Mouse (Mus musculus) lung, adult 18-20 months (tissue): ENCODE measurements around the gene Tex26.
A peak's percentile ranks its signal among the peaks of the same experiment; 100 is the strongest.

Experiments used
- DNase-seq, 2 experiments: peaks; one replicate each; pipeline ENCODE4 v3.0.0; 2022; ENCODE audit warnings: mixed read lengths in 2 of 2

Tex26 gene

DNA sequence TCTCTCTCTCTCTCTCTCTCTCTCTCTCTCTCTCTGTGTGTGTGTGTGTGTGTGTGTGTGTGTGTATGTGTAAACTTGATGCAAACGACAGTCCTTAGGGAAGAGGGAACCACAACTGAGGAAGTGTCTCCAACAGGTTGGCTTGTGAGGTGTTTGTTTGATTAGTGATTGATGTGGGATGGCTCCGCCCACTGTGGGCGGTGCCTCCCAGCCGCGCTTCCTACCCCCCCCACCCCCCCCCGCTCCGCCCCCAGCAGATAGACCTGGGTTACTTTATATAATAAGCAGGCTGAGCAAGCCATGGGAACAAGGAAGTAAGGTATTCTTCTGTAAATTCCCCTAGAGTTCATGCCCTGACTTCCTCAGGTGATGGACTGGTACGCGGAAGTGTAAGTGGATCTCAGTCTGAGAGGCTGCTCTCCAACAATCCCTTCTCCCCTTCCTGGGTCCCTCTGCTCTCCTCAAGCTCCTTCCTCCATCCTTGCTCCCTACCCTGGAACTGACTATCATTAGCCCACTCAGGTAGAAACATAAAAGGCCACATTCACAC, 5.2 kb upstream of the Tex26 start:
- DNase-seq, result peak in 1 of 2 experiments; percentile 51

DNA sequence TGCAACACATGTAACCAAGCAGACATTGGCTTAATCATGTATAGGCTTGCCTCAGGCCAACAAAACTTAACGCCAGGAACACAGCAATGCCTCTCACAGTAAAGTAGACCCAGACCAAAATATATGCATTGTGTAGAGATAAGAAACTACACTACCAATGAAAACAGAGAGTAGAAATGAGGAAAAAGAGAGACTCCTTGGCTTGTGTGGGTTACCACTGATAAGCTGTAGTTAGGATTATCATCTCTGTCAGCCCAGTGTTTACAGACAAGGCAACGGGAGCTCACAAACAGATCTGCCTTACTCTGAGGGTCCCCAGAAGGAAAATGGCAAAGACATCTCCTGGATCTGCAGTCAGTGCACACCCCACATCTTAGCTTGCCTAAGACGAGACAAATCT, 2.9 kb upstream of the Tex26 start:
- no peak for DNase-seq

DNA sequence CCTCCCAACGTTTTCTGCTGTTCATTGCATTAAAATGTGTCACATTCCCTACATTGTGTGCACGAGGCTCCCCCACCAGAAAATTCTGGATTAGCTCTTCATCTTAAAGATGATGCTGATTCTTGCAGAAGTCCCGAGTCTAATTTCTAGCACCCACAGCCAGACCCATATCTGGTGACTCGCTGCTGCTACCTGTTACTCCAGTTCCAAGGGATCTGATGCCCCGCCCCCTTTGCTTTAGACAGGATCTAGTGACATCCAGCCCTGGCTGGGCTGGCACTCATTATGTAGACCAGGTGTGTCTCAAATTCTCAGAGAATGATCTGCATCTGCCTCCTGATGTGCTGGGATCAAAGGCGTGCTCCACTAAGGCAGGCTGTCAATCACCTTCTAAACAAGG, 2.3 kb upstream of the Tex26 start:
- peak in 1 of 2 experiments; percentile 13 for DNase-seq

DNA sequence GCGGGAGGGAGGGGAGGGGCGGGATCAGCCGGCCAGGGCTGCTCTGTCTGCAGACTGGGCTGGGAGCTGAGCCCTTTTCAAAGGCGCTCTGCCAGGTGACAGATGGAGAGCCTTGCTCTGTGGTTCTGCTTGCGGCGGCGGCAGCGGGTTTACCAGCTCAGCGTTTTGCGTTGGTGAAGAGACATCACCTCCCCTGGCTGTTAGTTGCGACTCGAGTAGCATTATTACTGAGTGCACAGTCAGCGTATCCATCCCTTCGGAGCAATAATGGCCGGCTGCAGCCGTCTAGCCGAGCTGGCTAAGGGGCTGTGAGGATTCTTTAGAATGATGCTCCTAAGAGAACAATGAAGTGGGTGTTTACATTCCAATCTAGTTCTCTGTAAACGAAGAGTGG, 717 bp downstream of the Tex26 start:
- DNase-seq, result peak; percentile 47 to 56

DNA sequence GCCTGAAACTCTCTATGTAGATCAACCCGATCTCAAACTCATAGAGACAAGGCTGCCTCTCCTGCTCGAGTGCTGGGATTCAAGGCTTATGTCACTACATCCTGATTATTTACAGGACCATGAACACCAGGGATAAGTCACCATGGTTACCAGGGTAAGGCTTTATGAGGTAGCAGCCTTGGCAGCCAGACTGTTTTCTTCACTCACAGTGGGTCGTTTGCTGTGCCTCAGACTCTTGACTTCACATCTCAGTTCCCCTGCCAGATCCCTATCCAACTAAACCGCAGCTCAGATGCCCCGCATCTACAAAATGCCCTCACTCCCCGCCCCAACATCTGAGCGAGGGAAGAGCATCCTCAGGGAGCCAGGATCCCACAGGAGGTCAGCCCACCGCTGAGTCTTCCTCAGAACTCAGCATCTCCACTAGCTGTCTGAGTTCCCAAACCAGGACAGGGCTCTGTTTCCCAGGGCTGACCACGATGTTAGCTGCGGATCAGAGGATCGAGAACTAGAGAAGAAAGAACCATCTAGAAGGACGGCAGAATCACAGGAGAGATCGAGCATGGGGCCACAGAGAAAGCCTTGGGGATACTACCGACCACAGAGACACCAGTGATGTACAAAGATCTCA, 2.3 kb downstream of the Tex26 start:
- DNase-seq, result no peak

DNA sequence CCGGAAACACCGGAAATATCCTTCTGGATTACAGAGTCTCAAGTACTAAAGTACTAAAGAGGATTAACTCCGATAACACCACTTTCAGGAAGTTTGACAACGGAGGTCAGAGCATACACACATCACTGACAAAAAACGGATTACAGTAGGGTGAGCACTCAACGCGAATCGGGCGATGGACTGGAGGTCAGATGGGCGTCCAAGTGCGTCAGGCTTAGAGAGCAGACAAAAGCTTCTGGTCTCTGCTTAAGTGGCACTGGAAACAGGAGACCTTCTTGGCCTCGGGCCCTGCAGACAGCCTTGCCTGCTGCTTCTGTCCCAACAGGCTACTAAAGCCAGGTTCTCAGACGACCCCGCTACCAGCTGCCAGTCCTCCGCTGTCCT, 2.8 kb downstream of the Tex26 start:
- DNase-seq, result peak in 1 of 2 experiments; percentile 23

DNA sequence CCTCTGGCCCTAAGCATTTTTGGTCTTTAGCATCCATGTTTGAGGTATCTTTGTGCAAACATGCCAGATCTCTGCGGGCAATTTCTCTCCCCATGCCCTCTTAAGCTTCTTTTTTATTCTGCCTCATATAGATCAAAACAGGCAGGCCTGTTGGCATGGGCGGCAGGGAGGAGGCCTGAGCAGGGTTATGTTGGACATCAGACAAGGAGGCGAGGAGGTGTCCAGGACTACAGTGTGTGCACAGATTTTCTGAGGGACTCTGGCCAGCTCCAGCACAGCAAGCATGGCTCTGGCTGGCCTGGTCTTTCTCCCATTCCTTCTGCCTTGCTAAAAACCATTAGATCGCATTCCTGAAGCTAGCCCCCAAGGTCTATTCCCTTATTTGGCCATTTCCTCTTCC, 5.0 kb downstream of the Tex26 start:
- no peak for DNase-seq

DNA sequence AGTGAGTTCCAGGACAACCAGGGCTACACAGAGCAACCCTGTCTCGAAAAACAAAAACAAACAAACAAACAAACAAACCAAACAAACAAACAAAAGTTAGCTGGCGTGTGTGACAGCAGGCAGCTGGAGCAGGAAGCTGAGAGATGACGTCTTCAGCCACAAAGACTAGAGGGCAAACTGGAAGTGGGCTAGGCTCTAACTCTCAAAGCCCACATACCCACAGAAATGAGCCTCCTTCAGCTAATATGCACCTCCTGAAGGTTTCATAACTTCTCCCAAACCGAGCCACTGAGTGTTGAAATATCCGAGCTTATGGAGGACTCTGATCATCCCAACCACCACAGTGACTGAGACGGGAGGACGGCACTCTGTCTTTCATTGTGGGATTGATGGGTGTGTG, 7.0 kb downstream of the Tex26 start:
- no peak for DNase-seq

DNA sequence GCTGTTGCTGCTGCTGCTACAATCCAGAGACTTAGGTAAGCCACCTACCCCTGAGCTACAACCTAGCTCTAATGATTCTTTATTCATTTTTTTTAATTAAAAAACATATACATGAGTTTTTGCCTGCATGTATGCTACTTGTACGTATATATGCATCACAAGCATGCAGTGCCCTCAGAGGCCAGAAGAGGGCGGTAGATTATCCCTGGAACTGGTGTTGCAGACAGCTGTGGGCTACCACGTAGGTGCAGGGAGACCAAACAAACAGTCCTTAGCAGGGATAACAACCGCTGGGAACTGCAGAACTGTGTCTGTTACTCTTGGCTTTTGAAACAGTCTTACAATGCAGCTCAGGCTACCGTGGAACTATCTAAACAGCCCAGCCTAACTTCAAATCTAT, 8.3 kb downstream of the Tex26 start:
- DNase-seq, result no peak

DNA sequence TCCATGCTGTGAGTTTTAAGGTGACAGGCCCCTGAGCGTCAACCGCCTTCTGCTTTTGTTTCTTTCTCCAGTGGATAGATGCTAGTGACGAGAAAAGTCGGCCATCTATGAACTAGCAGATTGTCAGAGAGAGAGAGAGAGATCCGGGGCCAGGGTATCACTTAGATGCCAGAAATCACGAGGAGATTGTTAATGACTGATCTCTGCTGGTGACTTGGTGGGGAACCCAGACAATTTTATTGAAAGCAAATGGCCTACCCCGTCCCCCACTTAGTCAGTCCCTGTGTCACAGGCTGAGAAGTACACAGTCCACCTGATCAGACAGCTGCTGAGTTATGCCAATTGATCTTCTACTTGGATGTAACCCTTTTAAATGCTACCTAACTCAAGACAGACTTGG, 9.9 kb downstream of the Tex26 start:
- no peak for DNase-seq

DNA sequence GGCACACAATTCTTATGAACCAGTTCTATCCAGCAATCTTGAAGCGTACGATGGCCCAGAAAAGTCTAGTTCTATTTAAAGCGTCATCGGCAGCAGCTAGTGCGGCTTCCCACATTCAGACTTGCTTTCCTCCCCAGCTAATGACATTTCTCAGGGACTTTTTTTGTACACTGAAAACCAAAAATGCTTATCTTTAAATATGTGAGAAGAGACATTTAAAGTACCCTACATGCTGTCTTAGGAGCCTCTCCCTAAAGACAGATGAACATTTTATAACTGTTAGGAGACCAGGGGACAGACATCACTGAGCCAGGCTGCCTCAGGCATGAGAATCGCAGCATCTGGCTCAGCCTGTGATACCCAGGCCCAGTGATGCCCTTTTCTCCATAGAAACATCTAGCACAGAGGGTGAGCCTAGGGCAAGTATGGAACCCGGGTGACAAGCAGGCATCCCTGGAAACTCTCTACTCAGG, 11.8 kb downstream of the Tex26 start:
- no peak for DNase-seq

DNA sequence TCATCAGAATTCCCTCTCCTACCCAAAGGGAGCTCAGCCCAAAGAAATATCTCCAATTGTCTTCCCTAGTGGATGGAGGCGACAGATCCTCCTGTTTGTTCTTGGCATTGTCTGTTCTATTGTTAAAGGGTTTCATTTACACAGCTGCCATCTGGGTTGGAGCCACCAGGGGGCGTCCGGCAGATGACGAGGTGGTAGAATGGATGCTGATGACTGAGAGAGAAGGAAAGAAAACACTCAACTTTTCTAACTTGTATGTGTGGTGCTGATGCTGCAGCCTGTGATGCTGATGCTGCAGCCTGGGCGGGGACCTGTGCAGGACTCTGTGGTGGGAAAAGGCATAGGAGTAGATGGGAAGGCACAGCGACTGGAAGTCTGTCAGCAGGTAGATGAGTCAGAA, 14.8 kb downstream of the Tex26 start:
- peak; percentile 43 to 61 for DNase-seq

DNA sequence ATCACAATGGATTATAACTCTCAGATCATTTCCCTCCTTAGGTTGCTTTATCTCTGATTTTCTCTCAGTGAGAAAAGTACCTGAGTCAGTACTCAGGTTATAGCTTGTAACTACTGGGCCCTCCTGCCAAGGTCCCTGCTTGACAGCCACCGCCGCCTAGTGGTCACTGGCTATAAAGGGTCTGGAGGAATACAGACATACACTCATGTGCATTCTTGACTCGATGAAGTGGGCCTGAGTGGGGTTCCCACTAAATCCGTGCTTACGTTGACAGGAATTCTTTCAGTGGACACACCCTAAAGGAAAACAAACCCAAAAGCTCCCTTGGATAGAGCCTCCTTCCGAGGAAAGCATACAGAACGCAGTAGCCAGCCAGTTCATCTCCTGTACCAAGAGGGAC, 17.1 kb downstream of the Tex26 start:
- DNase-seq, result peak in 1 of 2 experiments; percentile 38

DNA sequence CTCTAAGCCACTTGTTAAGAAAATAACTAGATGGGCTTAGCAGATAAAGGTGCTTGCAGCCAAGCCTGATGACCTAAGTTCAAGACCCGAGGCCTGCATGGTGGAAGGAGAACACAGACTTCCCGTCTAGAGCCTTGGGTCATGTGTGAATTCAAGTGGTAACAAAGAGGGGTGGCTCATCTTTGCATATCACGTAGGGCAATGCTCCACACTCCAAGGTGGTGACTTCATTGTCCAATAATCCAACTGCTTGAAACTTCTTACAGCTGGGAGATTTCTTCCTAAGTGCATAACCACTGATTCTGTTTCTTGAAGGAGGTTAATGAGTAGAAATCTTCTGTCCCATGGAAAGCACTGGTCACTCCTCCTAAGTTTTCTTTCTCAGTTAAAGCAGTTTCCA, 22.6 kb downstream of the Tex26 start:
- no peak for DNase-seq

DNA sequence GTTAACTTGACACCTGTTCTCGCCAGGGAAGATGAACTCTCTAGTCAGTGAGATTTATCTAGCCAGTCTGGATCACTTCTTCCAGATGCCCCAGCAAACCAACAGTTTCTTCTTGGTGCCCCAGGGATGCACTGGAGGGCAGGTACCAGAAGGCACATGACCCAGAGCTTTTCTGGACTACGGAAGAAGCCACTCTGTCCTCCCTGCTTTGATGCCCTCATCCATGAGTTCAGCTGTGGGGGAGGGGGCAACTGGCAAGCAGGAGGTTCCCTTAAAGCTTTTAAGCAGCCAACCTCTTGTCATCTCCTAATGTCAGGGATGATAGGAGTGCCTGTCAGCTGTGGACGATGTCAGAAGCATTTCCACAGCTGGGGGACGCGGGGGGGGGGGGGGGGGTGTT, 25.8 kb downstream of the Tex26 start:
- DNase-seq, result no peak

DNA sequence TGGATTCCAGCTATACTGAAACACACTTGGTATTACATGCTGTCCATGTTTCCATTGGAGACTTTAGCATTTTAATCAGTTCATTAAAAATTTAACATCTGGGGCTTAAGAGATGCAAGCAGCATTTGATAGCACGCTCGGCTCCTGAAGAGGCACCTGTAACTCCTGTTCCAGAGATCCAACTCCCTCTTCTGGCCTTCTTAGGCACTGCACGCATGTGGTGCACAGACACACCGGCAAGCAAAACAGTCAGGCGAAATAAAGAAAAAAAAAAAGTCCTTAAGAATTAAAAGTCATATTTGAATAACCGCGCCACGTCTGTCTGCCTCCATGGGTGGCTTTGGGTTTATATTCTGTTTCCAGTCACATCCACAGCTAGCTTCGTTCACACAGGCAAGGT, 34.7 kb downstream of the Tex26 start:
- no peak for DNase-seq

DNA sequence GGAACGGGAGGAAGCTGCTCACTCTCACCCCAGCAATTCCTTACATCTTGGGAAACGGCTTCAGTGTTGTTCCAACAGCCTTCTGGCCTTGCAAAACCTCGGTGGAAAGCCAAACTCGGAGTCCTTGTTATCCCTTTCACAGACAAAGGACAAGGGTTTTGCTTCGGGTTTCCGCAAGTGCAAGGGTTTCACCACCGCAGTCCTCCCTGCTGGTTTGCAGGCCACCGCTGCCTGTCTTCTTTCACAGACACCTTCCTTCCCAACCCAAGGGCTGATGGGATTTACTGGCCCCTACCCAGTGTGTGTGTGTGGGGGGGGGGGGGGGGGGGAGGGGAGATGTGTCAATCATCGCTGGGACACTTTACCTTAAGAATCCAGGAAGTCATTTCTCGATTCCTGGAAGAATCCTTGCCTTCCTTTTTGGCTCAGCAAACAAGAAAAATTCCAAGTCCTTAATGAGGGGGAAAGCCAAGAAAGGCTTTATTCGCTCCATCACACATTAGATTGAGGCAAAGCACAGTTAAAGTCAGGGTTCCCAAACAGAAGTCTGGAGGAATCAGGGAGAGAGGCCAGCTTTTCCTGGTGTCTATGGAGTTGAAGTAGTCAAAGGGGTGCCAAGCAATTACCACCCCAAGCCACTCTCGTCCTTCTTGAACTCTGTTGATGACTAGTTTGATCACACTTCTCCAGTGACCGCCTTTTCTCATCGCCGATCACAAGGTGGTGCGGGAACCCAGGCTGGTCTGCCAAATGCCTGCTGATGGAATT, 35.4 kb downstream of the Tex26 start:
- DNase-seq, result no peak

DNA sequence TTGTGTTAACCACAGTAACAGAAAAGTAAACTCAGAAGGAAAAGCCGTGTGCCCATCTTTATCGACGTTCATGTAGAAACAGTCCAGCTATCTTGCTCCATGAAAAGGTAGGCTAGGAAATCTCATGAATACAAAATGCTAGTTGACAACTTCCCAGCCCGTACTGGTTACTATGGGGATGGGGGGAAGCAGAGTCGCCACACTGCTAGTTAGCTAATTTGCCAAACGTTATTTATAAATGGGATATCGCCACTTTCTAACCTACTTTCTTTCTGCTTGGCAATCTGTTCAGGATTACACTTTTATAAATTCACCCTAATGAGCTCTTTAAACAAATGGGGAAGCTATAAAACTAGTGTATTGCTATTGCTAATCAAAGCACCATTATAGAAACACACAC, 42.5 kb downstream of the Tex26 start:
- DNase-seq, result no peak

DNA sequence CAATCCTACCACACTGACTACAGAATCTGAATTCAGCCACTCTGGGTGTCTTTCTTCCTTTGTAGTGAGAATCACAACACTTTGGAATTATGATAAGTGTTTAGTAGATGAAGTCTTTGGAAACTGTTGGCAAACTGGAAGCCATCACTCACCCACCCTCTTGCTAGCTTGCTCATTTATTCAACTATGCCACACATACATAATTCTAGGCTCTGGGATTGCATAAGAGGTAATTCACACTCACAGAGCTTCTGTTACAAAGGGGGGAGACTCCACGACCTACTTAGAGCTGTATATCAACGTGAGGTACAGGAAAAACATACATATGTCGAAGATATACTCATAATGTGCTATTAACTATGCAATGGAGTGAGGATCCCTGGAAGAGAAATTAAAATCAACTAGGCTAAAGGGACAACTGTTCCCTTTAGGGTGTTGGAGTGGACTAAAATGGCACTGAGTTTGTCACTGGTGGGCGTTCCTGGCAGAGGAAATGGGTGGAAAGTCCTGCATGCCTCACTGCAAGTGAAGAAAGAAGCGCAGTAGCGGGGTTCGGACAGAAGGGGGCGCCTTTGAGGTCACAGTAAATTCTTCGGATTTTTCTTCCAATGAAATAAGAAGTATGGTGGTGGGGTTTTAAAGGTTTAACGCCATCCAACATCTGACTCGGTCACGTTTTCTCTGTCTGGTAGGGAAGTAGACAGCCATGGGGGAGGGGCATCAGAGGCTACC, 44.0 kb downstream of the Tex26 start:
- DNase-seq, result no peak

DNA sequence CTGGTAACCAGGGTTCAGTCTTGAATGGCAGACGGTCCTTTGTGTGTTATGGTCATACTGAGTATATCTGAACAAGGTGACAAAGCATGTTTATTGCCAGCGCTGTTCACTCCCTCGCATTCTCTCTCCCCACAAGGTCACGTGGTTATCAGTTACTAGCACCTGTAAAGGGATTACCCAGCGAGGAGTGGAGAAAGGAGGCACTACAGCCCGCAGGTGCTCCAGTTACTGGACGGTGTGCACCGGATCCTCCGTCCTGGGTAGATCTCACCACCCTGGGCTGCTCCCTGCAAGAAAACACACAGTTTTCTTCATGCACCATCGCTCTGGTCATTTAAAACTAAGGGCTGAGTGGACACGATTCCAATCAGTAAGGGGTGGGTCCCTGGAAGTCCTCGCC, 44.8 kb downstream of the Tex26 start:
- no peak for DNase-seq

DNA sequence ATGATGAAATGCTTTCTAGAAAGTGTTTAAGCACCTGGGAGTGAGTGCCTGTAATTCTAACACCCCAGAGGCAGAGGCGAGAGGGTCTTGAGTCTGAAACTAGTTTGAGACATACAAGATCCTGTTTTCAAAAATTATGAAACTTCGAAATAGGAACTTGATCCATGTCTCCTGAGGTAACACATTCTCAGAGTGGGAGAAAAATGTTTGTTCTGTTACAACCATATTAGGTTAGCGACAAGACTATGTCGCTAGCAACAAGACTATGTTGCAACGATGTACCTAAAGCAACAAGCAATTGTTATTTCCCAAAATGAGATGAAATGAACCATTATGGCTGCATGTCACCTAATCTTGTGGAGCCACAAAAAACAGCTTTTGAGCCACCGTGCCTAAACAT, 46.0 kb downstream of the Tex26 start:
- DNase-seq, result no peak

DNA sequence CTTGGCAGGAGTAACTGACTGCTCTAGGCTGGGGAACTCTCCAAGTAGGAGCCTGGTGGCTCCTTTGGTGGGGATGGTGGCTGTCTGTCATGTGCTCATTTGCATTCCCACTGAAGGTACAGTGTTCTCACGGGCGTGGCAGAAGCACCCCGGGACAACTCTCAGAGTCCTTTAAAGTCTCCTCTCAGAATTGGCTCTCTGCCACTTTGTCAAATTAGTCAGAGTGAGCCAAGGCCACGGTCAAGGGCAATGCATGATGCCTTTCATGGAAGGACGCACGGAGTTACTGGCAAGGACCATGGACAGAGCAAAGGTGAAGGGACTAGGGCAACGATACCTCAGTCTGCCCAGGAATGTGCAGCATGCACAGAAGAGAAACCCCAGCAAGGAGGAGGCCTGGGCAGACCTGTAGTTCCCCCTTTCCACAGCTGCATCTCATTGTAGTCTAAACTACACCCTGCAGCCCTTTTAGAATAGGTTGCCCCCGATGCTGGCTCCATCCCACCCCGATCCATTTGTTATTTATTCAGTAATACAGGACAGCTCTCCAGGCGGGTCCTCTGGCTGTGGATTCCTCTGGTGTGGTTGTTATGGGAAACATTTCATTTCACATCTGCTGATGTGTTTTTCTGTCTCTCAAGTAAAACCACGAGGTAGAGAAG, 49.0 kb downstream of the Tex26 start:
- no peak for DNase-seq

DNA sequence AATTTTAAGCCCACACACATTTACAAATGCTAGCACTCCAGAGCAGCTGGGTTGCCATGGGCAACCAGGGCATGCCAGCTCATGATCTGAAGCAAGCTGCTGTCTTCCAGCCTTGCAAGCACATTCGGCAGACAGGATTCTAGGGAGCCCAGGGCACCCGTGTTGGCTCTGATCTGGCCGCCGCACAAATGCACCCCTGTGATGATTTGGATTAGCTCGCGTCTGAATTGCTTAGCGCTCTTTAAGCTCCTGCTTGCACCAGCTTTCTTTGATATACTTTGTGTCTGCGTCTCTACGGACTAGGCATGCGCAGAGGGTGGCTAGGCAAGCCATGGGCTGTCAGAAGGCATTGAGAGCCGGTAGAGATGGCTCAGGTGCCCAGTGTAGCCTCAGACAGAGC, 49.7 kb downstream of the Tex26 start:
- no peak for DNase-seq
